Mouse (Mus musculus): ENCODE data around the gene Ankrd12. TPM values are rescaled to one million over a fixed set of nuclear protein-coding genes. Genes with fewer than 3 reads are reported as not detected.
A peak's percentile ranks its signal among the peaks of the same experiment; 100 is the strongest.

Gene Ankrd12
- polyA plus RNA-seq (2012; ENCODE audit: insufficient read depth, low replicate concordance): 0.29 and 5.9 TPM in 2 replicates

- Histone ChIP-seq H3K27me3 (replicated peaks) (no peaks in the 10 kb centered on the region), H3K36me3 (replicated peaks; ENCODE audit: low read length) (peaks cover 36% of the 10 kb centered on the region), H3K9me3 (no peaks in the 10 kb centered on the region), H3K4me3 (replicated peaks) (peak within 1 kb of the TSS; percentile 98), H3K4me1 (peaks cover 53% of the 10 kb centered on the region)
- no peak for TF ChIP-seq GATA1 (IDR thresholded peaks at IDR 0.05; ENCODE audit: borderline replicate concordance, low read length)
- no peak for TF ChIP-seq FLI1 (IDR thresholded peaks at IDR 0.05; ENCODE audit: low read length)
Observed at GRCm38 (mm10) chr17:66076934-66077333, at the start of gene Ankrd12. Gene Ankrd12 (minus strand): TSS chr17:66077089.

GRCm38 (mm10) chr17:66125211-66125610 lies 48.3 kb upstream of the Ankrd12 start:
- H3K36me3 ChIP-seq (replicated peaks; ENCODE audit: low read length): peaks cover 50% of the 10 kb centered on the region
- TF ChIP-seq FLI1 (IDR thresholded peaks at IDR 0.05; ENCODE audit: low read length) (no peak), GATA1 (IDR thresholded peaks at IDR 0.05; ENCODE audit: borderline replicate concordance, low read length) (no peak)
- H3K4me1 ChIP-seq: peaks cover 38% of the 10 kb centered on the region
- no peaks in the 10 kb centered on the region for H3K27me3 ChIP-seq (replicated peaks)
- H3K4me3 ChIP-seq (replicated peaks): peak overlapping the region; percentile 95
- H3K9me3 ChIP-seq: no peaks in the 10 kb centered on the region

GRCm38 (mm10) chr17:66123816-66124610 lies 47.1 kb upstream of the Ankrd12 start:
- no peaks in the 10 kb centered on the region for H3K9me3 ChIP-seq
- H3K4me1 ChIP-seq: peaks cover 38% of the 10 kb centered on the region
- H3K36me3 ChIP-seq (replicated peaks; ENCODE audit: low read length): peaks cover 49% of the 10 kb centered on the region
- TF ChIP-seq FLI1 (IDR thresholded peaks at IDR 0.05; ENCODE audit: low read length) (no peak), GATA1 (IDR thresholded peaks at IDR 0.05; ENCODE audit: borderline replicate concordance, low read length) (no peak)
- no peaks in the 10 kb centered on the region for H3K27me3 ChIP-seq (replicated peaks)
- H3K4me3 ChIP-seq (replicated peaks): peak overlapping the region; percentile 95

- no peak for TF ChIP-seq FLI1 (IDR thresholded peaks at IDR 0.05; ENCODE audit: low read length)
- no peak for TF ChIP-seq GATA1 (IDR thresholded peaks at IDR 0.05; ENCODE audit: borderline replicate concordance, low read length)
- H3K9me3 ChIP-seq: no peaks in the 10 kb centered on the region
- peaks cover 37% of the 10 kb centered on the region for H3K4me1 ChIP-seq
- H3K27me3 ChIP-seq (replicated peaks): no peaks in the 10 kb centered on the region
- H3K4me3 ChIP-seq (replicated peaks): peak within 1 kb of the TSS; percentile 95
- peaks cover 50% of the 10 kb centered on the region for H3K36me3 ChIP-seq (replicated peaks; ENCODE audit: low read length)
Observed at GRCm38 (mm10) chr17:66123066-66123815, 46.4 kb upstream of the Ankrd12 start, which contains the start of gene Ddx11. Gene Ddx11 (plus strand): TSS chr17:66123520.

- H3K9me3 ChIP-seq: no peaks in the 10 kb centered on the region
- no peak overlapping the region for H3K4me3 ChIP-seq (replicated peaks)
- no peaks in the 10 kb centered on the region for H3K27me3 ChIP-seq (replicated peaks)
- H3K36me3 ChIP-seq (replicated peaks; ENCODE audit: low read length): peaks cover 52% of the 10 kb centered on the region
- TF ChIP-seq FLI1 (IDR thresholded peaks at IDR 0.05; ENCODE audit: low read length) (no peak), GATA1 (IDR thresholded peaks at IDR 0.05; ENCODE audit: borderline replicate concordance, low read length) (no peak)
- H3K4me1 ChIP-seq: peaks cover 38% of the 10 kb centered on the region
Observed at GRCm38 (mm10) chr17:66120701-66121100, 43.8 kb upstream of the Ankrd12 start.

- TF ChIP-seq GATA1 (IDR thresholded peaks at IDR 0.05; ENCODE audit: borderline replicate concordance, low read length): no peak
- no peak for TF ChIP-seq FLI1 (IDR thresholded peaks at IDR 0.05; ENCODE audit: low read length)
Observed at GRCm38 (mm10) chr17:66118991-66119390, 42.1 kb upstream of the Ankrd12 start.

GRCm38 (mm10) chr17:66112166-66112565 lies 35.3 kb upstream of the Ankrd12 start:
- TF ChIP-seq GATA1 (IDR thresholded peaks at IDR 0.05; ENCODE audit: borderline replicate concordance, low read length) (no peak), FLI1 (IDR thresholded peaks at IDR 0.05; ENCODE audit: low read length) (no peak)
- H3K27me3 ChIP-seq (replicated peaks): no peaks in the 10 kb centered on the region
- H3K36me3 ChIP-seq (replicated peaks; ENCODE audit: low read length): peaks cover 44% of the 10 kb centered on the region
- no peaks in the 10 kb centered on the region for H3K9me3 ChIP-seq
- H3K4me3 ChIP-seq (replicated peaks): peak overlapping the region; percentile 97
- H3K4me1 ChIP-seq: peaks cover 72% of the 10 kb centered on the region

More at GRCm38 (mm10) chr17:66118991-66119390, 42.1 kb upstream of the Ankrd12 start:
- Histone ChIP-seq H3K4me1 (peaks cover 36% of the 10 kb centered on the region), H3K4me3 (replicated peaks) (no peak overlapping the region), H3K36me3 (replicated peaks; ENCODE audit: low read length) (peaks cover 69% of the 10 kb centered on the region), H3K9me3 (no peaks in the 10 kb centered on the region), H3K27me3 (replicated peaks) (no peaks in the 10 kb centered on the region)

- Histone ChIP-seq H3K4me3 (replicated peaks) (peak within 1 kb of the TSS; percentile 97), H3K4me1 (peaks cover 72% of the 10 kb centered on the region), H3K36me3 (replicated peaks; ENCODE audit: low read length) (peaks cover 38% of the 10 kb centered on the region), H3K9me3 (no peaks in the 10 kb centered on the region), H3K27me3 (replicated peaks) (no peaks in the 10 kb centered on the region)
- TF ChIP-seq FLI1 (IDR thresholded peaks at IDR 0.05; ENCODE audit: low read length) (no peak), GATA1 (IDR thresholded peaks at IDR 0.05; ENCODE audit: borderline replicate concordance, low read length) (no peak)
Observed at GRCm38 (mm10) chr17:66111402-66111959, 34.6 kb upstream of the Ankrd12 start, which contains the start of gene Washc1. Gene Washc1 (plus strand): TSS chr17:66111545.

GRCm38 (mm10) chr17:66110746-66111145 lies 33.9 kb upstream of the Ankrd12 start:
- TF ChIP-seq GATA1 (IDR thresholded peaks at IDR 0.05; ENCODE audit: borderline replicate concordance, low read length): no peak
- TF ChIP-seq FLI1 (IDR thresholded peaks at IDR 0.05; ENCODE audit: low read length): no peak
- Histone ChIP-seq H3K27me3 (replicated peaks) (no peaks in the 10 kb centered on the region), H3K4me3 (replicated peaks) (peak overlapping the region; percentile 97), H3K9me3 (no peaks in the 10 kb centered on the region), H3K4me1 (peaks cover 79% of the 10 kb centered on the region), H3K36me3 (replicated peaks; ENCODE audit: low read length) (peaks cover 34% of the 10 kb centered on the region)
